Mouse (Mus musculus) small intestine, adult 2 months (tissue): ENCODE results near the gene Plbd2.

Experiments
- CTCF ChIP-seq: fragments of 200-500 bp; IDR thresholded peaks from 2 replicates; pipeline ENCODE4 v1.5.1; 2012; ENCODE audit warnings: low read depth, mild to moderate bottlenecking, control low read depth, inconsistent platforms, low read length, moderate library complexity, mixed read lengths; ENCODE audit not compliant: insufficient replicate concordance, insufficient read length; ENCODE audit errors: extremely low read depth
- POLR2A ChIP-seq: fragments of 200-500 bp; IDR thresholded peaks from 2 replicates; pipeline ENCODE4 v1.6.1; 2012; ENCODE audit warnings: low read depth, mild to moderate bottlenecking, control low read depth, inconsistent platforms, low read length, moderate library complexity

- TF ChIP-seq POLR2A (no peak), CTCF (no peak)
Measured at GRCm38 (mm10) chr5:120492437-120492836, 11.0 kb downstream of the Plbd2 start.
